Mouse (Mus musculus): Measurements from ENCODE around the gene Rbp7. TPM values are rescaled to one million over a fixed set of nuclear protein-coding genes. Genes with fewer than 3 reads are reported as not detected.

Gene Rbp7
- not detected in 2 replicates for total RNA-seq (2014; rRNA removed)
- not detected in 2 replicates for polyA plus RNA-seq (2012; rRNA removed)

GRCm38 (mm10) chr4:149454879-149455278, at the start of gene Rbp7:
Gene Rbp7, minus strand, starts transcription at chr4:149454978.
- TF ChIP-seq CTCF (IDR thresholded peaks at IDR 0.05; ENCODE audit: low read depth, low read length) (no peak), POLR2A (IDR thresholded peaks at IDR 0.05; ENCODE audit: extremely low read depth, insufficient read depth, low read length) (no peak)
- WGBS, result 65% methylated on average over 8 of the region's 8 CpGs
- no peak within 1 kb of the TSS for H3K27ac ChIP-seq (replicated peaks; ENCODE audit: insufficient read depth, low read depth, low read length)

GRCm38 (mm10) chr4:149504363-149504762, 49.6 kb upstream of the Rbp7 start:
- Histone ChIP-seq H3K79me2 (ENCODE audit: control insufficient read depth, insufficient read depth, low read length) (no peaks in the 10 kb centered on the region), H3K9ac (ENCODE audit: low read depth, low read length) (no peak overlapping the region), H3K36me3 (ENCODE audit: control insufficient read depth, insufficient read depth, low read length) (no peaks in the 10 kb centered on the region), H3K4me3 (ENCODE audit: insufficient read depth, low read depth, low read length) (no peak overlapping the region), H3K27me3 (ENCODE audit: control insufficient read depth, insufficient read depth, low read length) (no peaks in the 10 kb centered on the region), H3K27ac (replicated peaks; ENCODE audit: insufficient read depth, low read depth, low read length) (no peak overlapping the region), H3K4me1 (ENCODE audit: control insufficient read depth, insufficient read depth, low read length) (no peaks in the 10 kb centered on the region)
- TF ChIP-seq CTCF (IDR thresholded peaks at IDR 0.05; ENCODE audit: low read depth, low read length) (no peak), POLR2A (IDR thresholded peaks at IDR 0.05; ENCODE audit: extremely low read depth, insufficient read depth, low read length) (no peak)
- DNase-seq (ENCODE audit: extremely low read depth, low read depth, low spot score), result no peak
- WGBS, result 88% methylated on average over 5 of the region's 5 CpGs

More at GRCm38 (mm10) chr4:149454879-149455278, at the start of gene Rbp7:
- H3K4me3 ChIP-seq (ENCODE audit: insufficient read depth, low read depth, low read length), result no peak within 1 kb of the TSS
- no peaks in the 10 kb centered on the region for H3K36me3 ChIP-seq (ENCODE audit: control insufficient read depth, insufficient read depth, low read length)
- no peak within 1 kb of the TSS for H3K9ac ChIP-seq (ENCODE audit: low read depth, low read length)
- H3K27me3 ChIP-seq (ENCODE audit: control insufficient read depth, insufficient read depth, low read length), result no peaks in the 10 kb centered on the region
- no peak for DNase-seq (ENCODE audit: extremely low read depth, low read depth, low spot score)
- no peaks in the 10 kb centered on the region for H3K79me2 ChIP-seq (ENCODE audit: control insufficient read depth, insufficient read depth, low read length)
- H3K4me1 ChIP-seq (ENCODE audit: control insufficient read depth, insufficient read depth, low read length), result peaks cover 2% of the 10 kb centered on the region; the same call in 1 of the 2 replicates

- H3K36me3 ChIP-seq (ENCODE audit: control insufficient read depth, insufficient read depth, low read length), result peaks cover 7% of the 10 kb centered on the region; the same call in 1 of the 2 replicates
- TF ChIP-seq CTCF (IDR thresholded peaks at IDR 0.05; ENCODE audit: low read depth, low read length) (no peak), POLR2A (IDR thresholded peaks at IDR 0.05; ENCODE audit: extremely low read depth, insufficient read depth, low read length) (no peak)
Observed at GRCm38 (mm10) chr4:149499790-149500189, 45.0 kb upstream of the Rbp7 start.

GRCm38 (mm10) chr4:149498901-149499300, 44.1 kb upstream of the Rbp7 start:
- Histone ChIP-seq H3K36me3 (ENCODE audit: control insufficient read depth, insufficient read depth, low read length) (peaks cover 14% of the 10 kb centered on the region), H3K79me2 (ENCODE audit: control insufficient read depth, insufficient read depth, low read length) (no peaks in the 10 kb centered on the region), H3K27me3 (ENCODE audit: control insufficient read depth, insufficient read depth, low read length) (no peaks in the 10 kb centered on the region), H3K9ac (ENCODE audit: low read depth, low read length) (no peak overlapping the region), H3K4me3 (ENCODE audit: insufficient read depth, low read depth, low read length) (no peak overlapping the region), H3K4me1 (ENCODE audit: control insufficient read depth, insufficient read depth, low read length) (no peaks in the 10 kb centered on the region), H3K27ac (replicated peaks; ENCODE audit: insufficient read depth, low read depth, low read length) (no peak overlapping the region)
- TF ChIP-seq POLR2A (IDR thresholded peaks at IDR 0.05; ENCODE audit: extremely low read depth, insufficient read depth, low read length) (no peak), CTCF (IDR thresholded peaks at IDR 0.05; ENCODE audit: low read depth, low read length) (no peak)
- no peak for DNase-seq (ENCODE audit: extremely low read depth, low read depth, low spot score)
- 89% methylated on average over 8 of the region's 8 CpGs for WGBS

More at GRCm38 (mm10) chr4:149499790-149500189, 45.0 kb upstream of the Rbp7 start:
- 86% methylated on average over 5 of the region's 5 CpGs for WGBS
- no peak overlapping the region for H3K4me3 ChIP-seq (ENCODE audit: insufficient read depth, low read depth, low read length)
- no peak overlapping the region for H3K27ac ChIP-seq (replicated peaks; ENCODE audit: insufficient read depth, low read depth, low read length)
- no peaks in the 10 kb centered on the region for H3K4me1 ChIP-seq (ENCODE audit: control insufficient read depth, insufficient read depth, low read length)
- H3K9ac ChIP-seq (ENCODE audit: low read depth, low read length), result no peak overlapping the region
- DNase-seq (ENCODE audit: extremely low read depth, low read depth, low spot score), result no peak
- no peaks in the 10 kb centered on the region for H3K79me2 ChIP-seq (ENCODE audit: control insufficient read depth, insufficient read depth, low read length)
- H3K27me3 ChIP-seq (ENCODE audit: control insufficient read depth, insufficient read depth, low read length), result no peaks in the 10 kb centered on the region

- TF ChIP-seq CTCF (IDR thresholded peaks at IDR 0.05; ENCODE audit: low read depth, low read length) (no peak), POLR2A (IDR thresholded peaks at IDR 0.05; ENCODE audit: extremely low read depth, insufficient read depth, low read length) (no peak)
- no peak overlapping the region for H3K9ac ChIP-seq (ENCODE audit: low read depth, low read length)
- H3K79me2 ChIP-seq (ENCODE audit: control insufficient read depth, insufficient read depth, low read length), result no peaks in the 10 kb centered on the region
- no peaks in the 10 kb centered on the region for H3K27me3 ChIP-seq (ENCODE audit: control insufficient read depth, insufficient read depth, low read length)
- DNase-seq (ENCODE audit: extremely low read depth, low read depth, low spot score), result no peak
- WGBS, result 94% methylated on average over 2 of the region's 2 CpGs
- H3K4me1 ChIP-seq (ENCODE audit: control insufficient read depth, insufficient read depth, low read length), result no peaks in the 10 kb centered on the region
- no peak overlapping the region for H3K4me3 ChIP-seq (ENCODE audit: insufficient read depth, low read depth, low read length)
- no peak overlapping the region for H3K27ac ChIP-seq (replicated peaks; ENCODE audit: insufficient read depth, low read depth, low read length)
- peaks cover 17% of the 10 kb centered on the region for H3K36me3 ChIP-seq (ENCODE audit: control insufficient read depth, insufficient read depth, low read length)
Observed at GRCm38 (mm10) chr4:149496612-149497011, 41.8 kb upstream of the Rbp7 start.

- Histone ChIP-seq H3K36me3 (ENCODE audit: control insufficient read depth, insufficient read depth, low read length) (peaks cover 36% of the 10 kb centered on the region), H3K9ac (ENCODE audit: low read depth, low read length) (no peak overlapping the region), H3K4me1 (ENCODE audit: control insufficient read depth, insufficient read depth, low read length) (no peaks in the 10 kb centered on the region), H3K27ac (replicated peaks; ENCODE audit: insufficient read depth, low read depth, low read length) (no peak overlapping the region), H3K79me2 (ENCODE audit: control insufficient read depth, insufficient read depth, low read length) (no peaks in the 10 kb centered on the region), H3K4me3 (ENCODE audit: insufficient read depth, low read depth, low read length) (no peak overlapping the region), H3K27me3 (ENCODE audit: control insufficient read depth, insufficient read depth, low read length) (no peaks in the 10 kb centered on the region)
- no peak for DNase-seq (ENCODE audit: extremely low read depth, low read depth, low spot score)
- TF ChIP-seq CTCF (IDR thresholded peaks at IDR 0.05; ENCODE audit: low read depth, low read length) (no peak), POLR2A (IDR thresholded peaks at IDR 0.05; ENCODE audit: extremely low read depth, insufficient read depth, low read length) (no peak)
- 98% methylated on average over 3 of the region's 3 CpGs for WGBS
Observed at GRCm38 (mm10) chr4:149491151-149491550, 36.4 kb upstream of the Rbp7 start.

All from liver, adult 2 months (tissue).